Mouse (Mus musculus): ENCODE data around the gene Mgp. TPM values are rescaled to one million over a fixed set of nuclear protein-coding genes. Genes with fewer than 3 reads are reported as not detected.
A peak's percentile ranks its signal among the peaks of the same experiment; 100 is the strongest.

Mgp gene
- total RNA-seq, 2 experiments from 2014 or later: 365 to 487 TPM

DNA sequence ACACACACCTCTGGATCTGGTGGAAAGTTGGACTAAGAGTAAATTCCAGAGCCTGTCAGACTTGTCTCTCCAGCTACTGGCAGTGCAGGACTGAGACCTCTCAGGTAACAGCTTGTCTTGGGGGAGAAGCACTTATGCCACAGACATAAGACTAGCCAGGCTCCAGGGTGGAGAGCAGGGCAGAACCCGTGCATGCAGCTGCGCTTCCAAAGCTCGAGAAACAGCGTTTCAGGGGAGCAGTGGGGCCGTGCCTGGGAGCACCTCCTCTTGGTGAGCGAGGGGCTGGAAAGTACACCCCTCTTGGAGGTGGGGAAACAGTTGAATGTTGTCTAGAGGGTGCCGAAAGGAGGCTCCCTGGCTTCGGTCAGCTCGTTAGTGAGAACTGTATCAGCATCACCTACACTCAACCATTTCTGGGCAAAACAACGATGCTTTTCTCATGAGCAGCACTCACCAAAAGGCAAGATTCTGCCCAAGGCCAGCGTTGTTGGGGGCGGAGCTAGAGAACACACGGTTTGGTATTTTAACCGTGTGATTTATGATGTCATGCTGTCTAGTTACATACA lies 19.5 kb downstream of the Mgp start:
- intact Hi-C loops (cut with DNase I): no loop called here

DNA sequence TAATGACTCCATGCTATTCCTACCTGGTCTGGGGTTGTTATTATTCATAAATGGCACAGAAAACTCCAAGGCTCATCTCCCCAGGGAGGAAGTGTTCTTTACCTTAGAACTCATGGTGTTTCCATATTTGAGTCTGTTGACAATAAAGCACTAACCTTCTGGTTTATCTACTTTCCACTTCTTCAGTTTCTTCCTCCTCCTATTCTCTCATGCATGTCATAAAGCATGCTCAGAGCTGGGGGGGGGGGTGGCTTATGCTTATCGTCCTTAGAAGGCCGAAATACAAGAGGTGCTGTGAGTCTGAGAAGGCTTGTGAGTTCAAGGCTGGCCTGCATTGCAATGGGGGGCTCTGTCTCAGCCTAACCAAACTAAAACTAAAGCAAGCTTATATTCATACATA lies 20.4 kb downstream of the Mgp start:
- intact Hi-C loops (cut with DNase I): no loop called here
- DNase-seq (ENCODE audit: low spot score): no peak

More for the DNA sequence above, 19.5 kb downstream of the Mgp start:
- DNase-seq (ENCODE audit: low spot score): no peak

DNA sequence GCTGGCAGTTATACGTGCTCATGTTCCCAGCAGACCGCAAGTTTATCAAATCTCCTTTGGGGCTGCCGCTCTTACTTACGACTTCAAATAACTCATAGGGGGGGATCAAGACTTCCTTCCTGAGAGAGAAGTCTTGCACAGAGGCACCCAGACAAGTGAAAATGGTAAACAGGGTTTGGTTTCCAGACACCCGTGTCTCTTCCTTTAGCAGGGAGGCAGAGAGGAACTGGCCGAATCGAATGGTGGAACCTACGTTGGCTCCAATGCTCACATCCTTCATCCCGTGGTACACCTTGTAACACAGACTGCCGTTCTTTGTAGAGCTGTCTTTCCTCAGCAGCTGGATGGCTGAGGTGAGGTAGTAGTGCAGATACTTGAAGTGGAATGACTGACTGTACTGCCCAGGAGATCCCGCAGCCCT lies 21.3 kb downstream of the Mgp start:
- DNase-seq (ENCODE audit: low spot score): no peak
- intact Hi-C loops (cut with DNase I): no loop called here

DNA sequence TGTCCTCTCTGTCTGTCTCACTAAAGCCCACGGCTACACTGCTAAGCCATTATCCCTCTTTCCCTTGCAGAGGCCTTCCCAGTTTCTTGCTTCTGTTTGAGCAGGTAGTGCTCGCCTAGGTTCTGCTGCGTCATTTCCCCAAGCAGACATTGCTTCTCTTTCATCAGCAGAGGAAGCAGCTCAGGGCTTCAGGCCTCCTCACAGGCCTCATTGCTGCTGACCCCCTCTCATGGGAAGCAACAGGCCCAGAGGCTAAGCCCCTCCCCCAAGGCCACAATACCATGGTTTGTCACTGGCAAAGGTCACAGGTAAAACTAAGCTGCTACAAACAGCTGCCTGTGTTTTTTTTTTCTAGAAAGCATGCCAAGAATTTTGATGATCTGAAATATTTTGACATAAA lies 22.9 kb downstream of the Mgp start:
- no peak for DNase-seq (ENCODE audit: low spot score)
- intact Hi-C loops (cut with DNase I): no loop called here

DNA sequence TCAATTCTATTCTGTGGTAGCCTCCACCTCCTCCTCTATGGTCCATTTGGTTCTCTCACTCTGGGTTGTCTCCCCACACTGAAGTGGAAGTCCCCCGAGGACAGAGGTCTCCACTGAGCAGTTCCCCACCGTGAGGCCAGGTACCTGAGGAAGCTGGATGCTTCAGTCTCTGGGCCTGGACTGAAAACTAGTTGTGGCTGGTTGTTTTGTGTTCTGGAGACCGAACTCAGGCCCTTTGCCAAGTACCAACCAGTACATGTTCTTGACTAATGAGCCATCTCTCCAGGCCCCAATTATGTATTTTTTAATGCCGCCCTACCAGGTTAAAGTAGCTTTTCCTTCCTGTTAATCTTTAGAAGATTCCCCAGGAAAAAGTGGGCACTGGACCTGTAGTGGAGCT lies 23.3 kb downstream of the Mgp start:
- DNase-seq (ENCODE audit: low spot score): no peak
- intact Hi-C loops (cut with DNase I): no loop called here

DNA sequence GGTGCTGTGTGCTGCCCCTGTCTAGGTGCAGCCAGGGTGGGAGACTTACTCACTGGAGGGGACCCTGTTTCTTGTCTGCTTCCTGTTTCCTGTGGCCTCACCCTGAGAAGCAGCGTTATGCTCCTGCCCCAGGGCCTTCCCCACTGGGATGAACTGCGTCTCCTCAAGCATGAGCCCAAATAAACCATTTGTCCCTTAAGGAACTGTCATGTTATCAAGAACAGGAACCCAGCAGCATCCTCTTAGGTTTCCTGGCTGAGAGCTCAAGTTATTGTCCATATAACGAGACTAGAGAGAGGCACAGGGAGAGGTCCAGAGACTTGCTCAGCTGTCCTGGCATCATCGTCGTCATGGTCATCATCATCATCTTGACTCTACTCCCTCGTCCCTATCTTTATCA lies 25.4 kb downstream of the Mgp start:
- intact Hi-C loops (cut with DNase I): no loop called here
- DNase-seq (ENCODE audit: low spot score): no peak

DNA sequence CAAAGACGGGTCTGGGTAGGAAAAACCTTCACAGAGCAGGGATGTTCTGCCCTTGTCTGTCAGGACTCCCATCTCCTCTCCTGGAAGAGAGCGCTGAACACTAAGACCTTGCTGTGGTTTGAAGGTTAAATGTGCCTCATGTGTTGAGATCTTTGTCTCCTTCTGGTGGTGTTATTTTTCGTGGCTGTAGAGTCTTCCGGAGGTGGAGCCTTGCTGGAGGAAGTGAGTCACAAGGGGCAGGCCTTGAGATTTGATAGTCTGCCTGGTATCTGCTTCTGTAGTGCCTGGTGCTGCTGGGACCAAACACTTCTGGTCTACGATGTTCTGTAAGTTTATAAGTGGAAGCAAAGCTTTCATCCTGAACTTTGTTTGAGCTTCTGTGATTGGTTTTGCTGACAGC lies 26.7 kb downstream of the Mgp start:
- no peak for DNase-seq (ENCODE audit: low spot score)
- intact Hi-C loops (cut with DNase I): no loop called here

DNA sequence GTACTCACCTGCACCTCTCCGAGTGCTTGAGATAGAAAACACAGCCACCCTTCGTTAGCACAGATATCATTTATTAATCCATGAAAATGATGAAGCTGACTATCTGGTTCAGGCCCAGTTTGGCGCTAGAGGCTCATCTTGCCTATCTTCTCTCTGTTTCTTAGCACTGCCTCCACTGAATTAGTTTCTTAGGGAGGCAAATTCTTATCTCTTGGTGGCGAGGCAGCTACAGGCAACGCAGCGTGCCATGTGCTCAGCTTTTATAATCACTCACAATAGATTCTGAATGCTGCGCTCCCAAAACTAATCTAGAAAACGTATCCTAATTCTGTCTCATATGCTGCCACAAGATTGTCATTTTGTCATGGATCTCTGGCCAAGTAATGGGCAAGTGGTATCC lies 27.2 kb downstream of the Mgp start:
- intact Hi-C loops (cut with DNase I): no loop called here
- no peak for DNase-seq (ENCODE audit: low spot score)

DNA sequence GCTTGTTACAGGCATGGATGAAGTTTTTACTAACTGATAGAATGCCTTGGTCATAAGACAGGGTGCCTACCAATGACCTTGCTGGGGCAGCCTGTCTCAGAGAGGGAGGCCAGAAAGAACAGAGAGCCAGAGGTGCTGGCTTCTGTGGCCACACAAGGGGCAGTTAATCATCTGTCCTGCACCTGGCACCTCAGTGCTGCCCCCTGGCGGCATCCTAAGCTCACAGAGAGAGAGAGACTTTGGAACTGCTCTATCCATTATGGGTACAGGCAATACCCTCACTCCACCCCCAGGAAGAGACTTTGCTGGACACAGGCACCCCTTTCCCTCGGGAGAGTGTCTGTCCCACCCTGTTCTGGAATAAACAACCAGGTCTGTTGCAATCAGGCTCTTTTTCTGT lies 27.8 kb downstream of the Mgp start:
- intact Hi-C loops (cut with DNase I): no loop called here
- peak; percentile 20 for DNase-seq (ENCODE audit: low spot score)

DNA sequence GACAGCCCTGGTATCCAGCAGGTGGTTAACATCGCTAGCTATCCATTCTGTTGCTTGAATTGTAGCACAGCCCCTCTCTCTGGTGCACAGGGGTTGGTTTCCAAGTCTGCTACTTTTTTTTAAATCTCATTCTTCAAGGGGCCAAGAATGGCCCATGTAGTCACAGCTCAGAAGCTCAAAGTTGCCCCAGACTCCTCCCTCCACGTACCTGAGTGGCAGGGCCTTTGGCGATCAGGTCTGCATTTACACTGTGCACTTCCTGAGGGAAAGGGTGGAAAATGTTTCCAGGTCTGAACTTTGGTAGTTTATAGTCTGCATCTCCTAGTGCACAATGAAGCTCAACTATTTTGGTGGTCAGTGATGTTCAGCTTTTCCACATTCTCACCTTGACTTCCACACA lies 28.4 kb downstream of the Mgp start:
- intact Hi-C loops (cut with DNase I): no loop called here
- DNase-seq (ENCODE audit: low spot score): no peak

DNA sequence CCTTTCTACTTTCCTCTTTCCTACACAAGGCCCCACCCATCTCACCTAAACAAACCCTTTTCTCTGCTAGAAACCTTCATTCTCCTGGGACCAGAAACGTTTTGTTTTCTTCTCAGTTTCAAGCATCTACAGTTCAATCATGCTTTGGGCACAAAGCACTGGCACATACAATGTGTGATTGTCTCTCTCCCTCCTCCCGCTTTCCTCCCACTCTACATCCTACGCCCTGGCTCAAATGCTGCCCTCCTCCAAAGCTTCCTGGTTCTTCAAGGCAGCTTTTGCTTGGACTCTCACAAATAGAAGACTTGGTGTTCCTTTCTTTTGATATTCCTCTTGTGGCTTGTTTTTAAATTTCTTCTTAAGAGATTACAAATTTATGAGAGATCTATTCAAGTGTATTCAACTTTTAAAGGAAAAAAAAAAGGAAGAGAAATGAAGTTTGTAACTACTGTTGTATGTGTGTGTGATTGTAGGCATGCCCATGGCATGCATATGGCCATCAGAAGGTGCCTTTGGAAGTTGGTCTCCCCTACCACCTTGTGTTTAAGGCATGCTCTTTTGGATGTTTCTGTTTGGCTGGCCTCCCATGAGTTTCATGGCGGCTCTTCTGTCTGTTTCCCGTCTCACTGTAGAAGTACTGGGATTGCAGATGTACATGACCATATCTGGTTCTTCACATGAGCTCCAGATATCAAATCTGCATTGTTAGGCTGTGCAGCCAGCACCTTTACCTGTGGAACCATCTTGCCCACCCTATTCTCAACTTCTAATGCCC lies 29.7 kb downstream of the Mgp start:
- DNase-seq (ENCODE audit: low spot score): no peak

DNA sequence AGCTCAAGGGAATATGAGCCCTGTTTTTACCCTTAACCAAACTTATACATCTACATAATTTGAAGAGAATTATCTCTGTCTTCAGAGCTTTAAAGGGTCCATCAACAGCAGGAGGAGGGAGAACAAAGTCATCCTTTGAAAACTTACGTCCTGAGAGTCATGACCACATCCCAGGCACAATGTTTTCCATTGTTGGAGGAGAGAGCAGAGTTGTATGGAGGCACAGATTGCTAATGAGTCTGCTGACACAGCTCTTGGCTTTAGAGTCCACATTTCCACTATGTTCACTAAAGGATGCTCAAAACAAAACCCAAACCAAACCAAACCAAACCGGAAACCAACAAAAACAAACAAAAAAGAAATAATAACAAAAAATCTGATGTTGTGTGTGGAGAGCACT lies 30.7 kb downstream of the Mgp start:
- intact Hi-C loops (cut with DNase I): no loop called here
- DNase-seq (ENCODE audit: low spot score): no peak

More for the DNA sequence above, 29.7 kb downstream of the Mgp start:
- intact Hi-C loops (cut with DNase I): no loop called here

DNA sequence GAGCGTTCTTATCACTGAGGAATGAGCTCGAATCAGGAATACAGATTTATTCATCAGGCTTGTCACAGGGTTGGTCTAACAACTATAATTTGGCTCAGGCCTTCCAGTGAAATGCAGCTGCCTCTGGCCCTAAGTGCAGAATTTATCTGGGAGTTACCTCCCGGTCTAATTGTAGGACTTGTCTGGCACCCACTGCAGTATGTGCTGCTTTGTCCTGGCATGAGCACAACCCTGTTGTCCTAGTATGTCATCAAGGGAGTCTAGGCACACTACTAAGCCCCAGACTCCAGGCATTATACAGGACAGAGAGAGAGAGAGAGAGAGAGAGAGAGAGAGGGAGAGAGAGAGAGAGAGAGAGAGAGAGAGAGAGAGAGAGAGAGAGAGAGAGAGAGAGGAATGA lies 38.3 kb downstream of the Mgp start:
- no peak for DNase-seq (ENCODE audit: low spot score)
- intact Hi-C loops (cut with DNase I): no loop called here

DNA sequence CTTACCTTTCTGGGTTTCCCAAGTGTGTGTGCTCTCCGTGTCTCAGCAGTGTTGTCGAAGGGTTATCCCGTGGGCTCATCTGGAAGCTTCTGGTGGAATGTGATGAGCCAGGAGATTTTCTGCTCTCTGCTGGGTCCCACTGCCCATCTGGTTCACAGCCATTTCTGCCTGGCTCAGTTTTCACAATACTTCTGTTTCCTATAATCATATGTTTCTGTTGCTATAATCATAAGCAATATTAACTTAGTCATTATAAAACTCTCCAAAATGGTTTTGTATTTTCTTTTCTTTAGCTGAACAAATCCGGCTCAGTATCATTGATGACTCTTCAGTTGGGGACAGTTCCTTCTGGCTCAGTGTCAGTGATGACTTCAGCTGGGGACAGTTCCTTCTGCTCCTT lies 40.3 kb downstream of the Mgp start, which contains the start of gene Smco3:
Gene Smco3, minus strand, starts transcription at position 101 of the 400 bp plus-strand sequence.
- DNase-seq (ENCODE audit: low spot score): no peak
- intact Hi-C loops (cut with DNase I): no loop called here

DNA sequence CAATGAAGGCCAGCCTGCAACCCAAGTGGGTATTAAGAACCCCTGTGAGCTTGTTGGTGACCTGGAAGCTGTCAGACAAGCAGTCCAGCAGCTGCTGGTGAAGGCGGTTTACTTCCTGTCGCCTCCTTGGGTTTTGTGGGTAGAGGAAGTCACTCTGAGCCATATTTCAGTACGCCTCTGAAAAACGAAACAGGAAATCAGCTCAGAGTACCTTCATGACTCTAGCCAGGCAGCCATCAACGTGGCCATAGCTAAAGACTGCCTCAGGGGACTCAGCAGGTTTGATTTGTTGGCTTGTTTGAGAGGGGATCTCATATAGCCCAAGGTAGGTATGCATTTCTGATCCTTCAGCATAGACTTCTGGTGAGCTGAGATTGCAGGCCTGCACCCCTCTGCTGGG lies 43.9 kb downstream of the Mgp start:
- intact Hi-C loops (cut with DNase I): no loop called here
- DNase-seq (ENCODE audit: low spot score): no peak

DNA sequence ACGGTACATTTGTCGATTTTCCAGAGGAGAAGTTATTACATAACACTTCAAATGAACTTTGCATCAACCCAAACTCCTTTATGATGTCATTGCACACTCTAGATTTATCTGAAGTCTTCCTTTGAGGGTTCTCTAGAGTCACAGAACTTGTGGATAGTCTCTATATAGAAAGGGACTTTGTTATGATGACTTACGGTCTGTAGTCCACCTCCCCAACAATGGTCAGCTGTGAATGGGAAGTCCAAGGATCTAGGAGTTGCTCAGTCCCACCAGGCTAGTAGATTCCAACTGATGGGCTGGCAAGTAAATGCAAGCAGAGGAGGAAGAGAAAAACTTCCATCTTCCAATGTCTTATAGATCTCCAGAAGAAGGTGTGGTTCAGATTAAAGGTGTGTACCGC lies 46.9 kb downstream of the Mgp start:
- DNase-seq (ENCODE audit: low spot score): no peak
- intact Hi-C loops (cut with DNase I): no loop called here

DNA sequence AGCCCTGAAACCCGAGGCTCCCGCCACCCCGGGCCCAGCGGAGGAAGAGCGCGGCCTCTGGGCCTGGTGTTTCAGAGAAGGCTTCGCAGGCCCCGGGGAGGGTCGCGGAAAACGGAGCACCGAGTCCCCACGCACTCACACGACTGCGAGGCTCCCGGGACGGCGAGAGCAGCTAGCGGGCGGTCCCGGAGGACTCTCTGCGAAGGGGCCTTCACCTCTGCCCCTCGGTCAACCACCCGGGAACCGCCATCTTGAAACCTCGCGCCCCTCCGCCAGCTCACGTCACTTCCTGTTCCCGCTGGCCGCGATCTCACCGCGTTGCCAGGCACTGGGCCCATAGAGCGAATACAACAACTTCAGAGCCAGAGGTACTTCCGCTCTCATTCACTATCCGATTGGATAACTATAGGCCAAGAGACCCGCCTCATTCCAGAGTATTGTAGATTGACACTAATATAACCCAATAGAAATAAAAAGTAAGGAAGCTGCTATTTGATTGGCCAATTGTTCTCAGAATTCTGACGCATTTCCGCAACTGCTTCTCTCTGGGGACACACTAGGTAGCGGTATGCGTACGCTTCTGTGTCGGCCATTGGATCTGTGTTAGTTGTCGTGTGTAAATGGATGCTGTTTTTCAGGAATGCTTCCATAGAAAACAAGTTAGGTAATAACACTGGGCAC lies 47.6 kb downstream of the Mgp start, which contains the start of gene Wbp11:
Gene Wbp11, minus strand, starts transcription at position 353 of the 681 bp plus-strand sequence.
- DNase-seq (ENCODE audit: low spot score): peak; percentile 94
- intact Hi-C loops (cut with DNase I): loop anchor here (1.0 kb wide), 1 partner anchor 24 kb away; the partner anchor contains the start of gene Hist4h4

DNA sequence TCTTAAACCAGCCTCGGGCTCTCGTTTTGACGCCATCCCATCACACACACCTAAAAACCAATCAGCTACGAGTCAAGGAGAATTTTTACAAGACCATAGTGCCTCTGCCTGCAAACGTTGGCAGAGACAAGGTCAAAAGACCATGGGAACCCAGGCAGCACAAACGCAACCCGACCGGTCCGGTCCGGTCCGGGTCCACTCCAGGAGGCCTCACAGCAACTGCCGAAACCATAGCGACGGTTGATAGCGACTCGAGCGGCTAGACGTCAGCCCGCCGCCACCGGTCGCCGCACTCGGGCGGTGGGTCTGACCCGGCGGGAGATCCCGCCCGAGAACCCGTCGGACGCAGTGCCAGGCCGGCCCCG lies 48.1 kb downstream of the Mgp start, which contains the start of gene BC049715:
Gene BC049715, plus strand, starts transcription at position 111 of the 365 bp plus-strand sequence.
- intact Hi-C loops (cut with DNase I): loop anchor here (1.0 kb wide), 1 partner anchor 23 kb away; the partner anchor contains the start of gene Hist4h4

DNA sequence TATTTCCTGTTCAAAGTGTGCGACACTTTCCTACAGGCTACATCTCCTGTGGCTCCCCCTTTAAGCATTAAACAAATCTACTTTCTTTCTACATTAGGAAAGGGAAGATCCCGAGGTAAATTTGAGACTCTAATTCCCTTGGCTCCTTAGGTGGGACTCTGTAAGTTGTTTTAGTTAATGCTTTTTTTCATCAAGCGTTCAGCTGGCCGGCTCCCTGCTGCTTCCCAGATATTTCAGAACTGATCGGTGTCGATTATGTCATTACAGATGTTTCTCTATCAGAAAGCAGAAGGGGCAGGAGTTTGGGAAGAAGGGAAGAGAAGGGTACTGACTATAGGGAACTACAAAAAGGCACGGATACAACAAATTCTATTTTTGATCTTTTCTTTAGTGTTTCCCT lies 48.5 kb downstream of the Mgp start:
- DNase-seq (ENCODE audit: low spot score): no peak
- intact Hi-C loops (cut with DNase I): loop anchor here (1.0 kb wide), 1 partner anchor 23 kb away; the partner anchor contains the start of gene Hist4h4

More for the DNA sequence above, 48.1 kb downstream of the Mgp start, which contains the start of gene BC049715:
- DNase-seq (ENCODE audit: low spot score): no peak

DNA sequence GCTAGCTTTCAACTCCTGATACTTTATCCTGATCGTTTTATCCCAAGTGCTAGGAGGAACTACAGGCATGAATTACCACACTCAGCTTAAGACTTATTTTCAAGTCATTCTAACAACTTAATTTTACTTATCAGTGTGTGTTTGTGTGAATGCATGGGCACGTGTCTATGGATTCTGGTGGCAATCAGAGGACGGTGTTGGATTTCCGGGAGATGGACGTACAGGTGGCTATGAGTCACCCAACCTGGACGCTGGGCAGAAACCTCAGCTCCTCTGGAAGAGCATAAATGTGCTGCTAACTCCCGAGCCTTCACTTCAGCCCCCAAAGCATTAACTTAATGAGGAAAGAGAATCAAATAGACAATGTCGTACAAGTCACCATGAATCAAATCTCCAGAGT lies 50.6 kb downstream of the Mgp start:
- intact Hi-C loops (cut with DNase I): no loop called here
- DNase-seq (ENCODE audit: low spot score): no peak

Measured in heart, postnatal 25 days (tissue).